Mouse (Mus musculus): ENCODE measurements at regions not wholly inside any gene's neighbourhood (a gene's known extent, or its start where the extent isn't known, plus 50 kb on each side); places are given as distances from the start of the nearest gene placed in this dataset.

GRCm38 (mm10) chr5:79131443-79132308 lies 1723.8 kb upstream of the Igfbp7 start:
- DNase-seq = no peak

- DNase-seq = no peak
Observed at GRCm38 (mm10) chr5:79083170-79083569, 1675.3 kb upstream of the Igfbp7 start.

- peak; percentile 8 for DNase-seq
Observed at GRCm38 (mm10) chr5:79059805-79060204, 1652.0 kb upstream of the Igfbp7 start.

Data from kidney, postnatal 14 days (tissue).